Mouse (Mus musculus) C2C12 (cell line): ENCODE measurements around the gene Mgrn1. TPM values are rescaled to one million over a fixed set of nuclear protein-coding genes. Genes with fewer than 3 reads are reported as not detected.

Experiments
- H3K27me3 ChIP-seq: one replicate; pipeline ENCODE4 v1.6.1; 2011; ENCODE audit not compliant: control insufficient read depth, insufficient read depth, insufficient read length
- H3K36me3 ChIP-seq: one replicate; pipeline ENCODE4 v1.6.1; 2011; ENCODE audit not compliant: control insufficient read depth, insufficient read depth
- H3K4me3 ChIP-seq: one replicate; pipeline ENCODE4 v1.5.1; 2011; ENCODE audit warnings: mild to moderate bottlenecking, control low read depth; ENCODE audit not compliant: poor library complexity, insufficient read depth, severe bottlenecking
- H3K79me2 ChIP-seq: one replicate; pipeline ENCODE4 v1.6.1; 2011; ENCODE audit not compliant: control insufficient read depth, insufficient read depth
- H3K79me3 ChIP-seq: one replicate; pipeline ENCODE4 v1.6.1; 2011; ENCODE audit warnings: low read depth, control low read depth
- H3ac ChIP-seq: one replicate; pipeline ENCODE3; 2011; ENCODE audit warnings: low read depth; ENCODE audit not compliant: control insufficient read depth, insufficient read length
- CEBPB ChIP-seq: IDR thresholded peaks from one replicate; pipeline ENCODE4 v1.6.1; 2011; ENCODE audit warnings: low read depth, mild to moderate bottlenecking, control low read depth, moderate library complexity
- CTCF ChIP-seq: IDR thresholded peaks from one replicate; pipeline ENCODE4 v1.5.1; 2011; ENCODE audit not compliant: control insufficient read depth, insufficient read depth, insufficient read length
- FOSL1 ChIP-seq: IDR thresholded peaks from one replicate; pipeline ENCODE4 v1.8.0; 2011; ENCODE audit warnings: mild to moderate bottlenecking, low read length; ENCODE audit not compliant: poor library complexity, insufficient read depth, severe bottlenecking
- MAX ChIP-seq: IDR thresholded peaks from one replicate; pipeline ENCODE4 v1.6.1; 2011; ENCODE audit warnings: mild to moderate bottlenecking, control low read depth
- MYOD1 ChIP-seq: IDR thresholded peaks from one replicate; pipeline ENCODE4 v1.6.1; 2011; ENCODE audit warnings: low read depth; ENCODE audit not compliant: control insufficient read depth, insufficient read length
- MYOG ChIP-seq: IDR thresholded peaks from one replicate; pipeline ENCODE4 v1.6.1; 2011; ENCODE audit not compliant: control insufficient read depth, insufficient read length; ENCODE audit errors: extremely low read depth
- USF1 ChIP-seq: IDR thresholded peaks from one replicate; pipeline ENCODE4 v1.6.1; 2011; ENCODE audit warnings: low read depth, mild to moderate bottlenecking, control low read depth, moderate library complexity
- polyA plus RNA-seq: library from polyadenylated mRNA; unstranded; fragments of >200 nt; fragmentation: generic; extraction: Trizol; gene quantifications from one replicate; pipeline ENCODE4 v1.2.1, GENCODE M21; 2012; ENCODE audit warnings: missing spikeins

The Mgrn1 gene
- polyA plus RNA-seq, 1 experiment, result 50.3 TPM

GRCm38 (mm10) chr16:4863742-4864141, 22.3 kb upstream of the Mgrn1 start:
- TF ChIP-seq CTCF (no peak), MAX (no peak), MYOD1 (no peak), FOSL1 (no peak), MYOG (no peak)
- Histone ChIP-seq H3K27me3 (peaks cover 7% of the 10 kb centered on the region), H3K79me2 (no peaks in the 10 kb centered on the region), H3ac (no peak overlapping the region), H3K36me3 (no peaks in the 10 kb centered on the region), H3K79me3 (no peaks in the 10 kb centered on the region), H3K4me3 (no peak overlapping the region)

GRCm38 (mm10) chr16:4866101-4866695, 19.9 kb upstream of the Mgrn1 start:
- Histone ChIP-seq H3K36me3 (peaks cover 4% of the 10 kb centered on the region), H3K79me3 (no peaks in the 10 kb centered on the region), H3K4me3 (no peak overlapping the region), H3ac (no peak overlapping the region), H3K27me3 (peaks cover under 1% of the 10 kb centered on the region), H3K79me2 (no peaks in the 10 kb centered on the region)
- no peak for TF ChIP-seq CEBPB

- Histone ChIP-seq H3K79me3 (no peaks in the 10 kb centered on the region), H3K27me3 (no peaks in the 10 kb centered on the region), H3K4me3 (no peak overlapping the region), H3ac (no peak overlapping the region), H3K36me3 (peaks cover 9% of the 10 kb centered on the region), H3K79me2 (no peaks in the 10 kb centered on the region)
- no peak for TF ChIP-seq MYOD1
- TF ChIP-seq CEBPB, result no peak
- TF ChIP-seq CTCF, result no peak
- no peak for TF ChIP-seq MYOG
- no peak for TF ChIP-seq FOSL1
- TF ChIP-seq MAX, result no peak
- TF ChIP-seq USF1, result no peak
Measured at GRCm38 (mm10) chr16:4870490-4870889, 15.6 kb upstream of the Mgrn1 start.

- no peak overlapping the region for H3ac ChIP-seq
- peaks cover 11% of the 10 kb centered on the region for H3K79me2 ChIP-seq
- H3K79me3 ChIP-seq, result no peaks in the 10 kb centered on the region
- H3K36me3 ChIP-seq, result peaks cover 21% of the 10 kb centered on the region
- TF ChIP-seq USF1 (no peak), CTCF (no peak), MYOD1 (no peak), MAX (no peak), MYOG (no peak), FOSL1 (no peak), CEBPB (no peak)
- H3K4me3 ChIP-seq, result no peak overlapping the region
- H3K27me3 ChIP-seq, result no peaks in the 10 kb centered on the region
Measured at GRCm38 (mm10) chr16:4871926-4872325, 14.1 kb upstream of the Mgrn1 start.

GRCm38 (mm10) chr16:4875198-4876032, 10.6 kb upstream of the Mgrn1 start:
- H3ac ChIP-seq, result no peak overlapping the region
- H3K36me3 ChIP-seq, result peaks cover 18% of the 10 kb centered on the region
- H3K79me3 ChIP-seq, result peaks cover 18% of the 10 kb centered on the region
- TF ChIP-seq FOSL1, result no peak
- TF ChIP-seq MYOG, result no peak
- no peak for TF ChIP-seq MYOD1
- no peak for TF ChIP-seq MAX
- no peak for TF ChIP-seq CEBPB
- TF ChIP-seq USF1, result no peak
- no peak for TF ChIP-seq CTCF
- H3K79me2 ChIP-seq, result peaks cover 38% of the 10 kb centered on the region
- no peaks in the 10 kb centered on the region for H3K27me3 ChIP-seq
- no peak overlapping the region for H3K4me3 ChIP-seq

- H3K79me2 ChIP-seq, result peaks cover 38% of the 10 kb centered on the region
- H3K4me3 ChIP-seq, result no peak overlapping the region
- H3K27me3 ChIP-seq, result no peaks in the 10 kb centered on the region
- TF ChIP-seq MAX, result no peak
- TF ChIP-seq CEBPB, result no peak
- no peak for TF ChIP-seq MYOG
- no peak for TF ChIP-seq CTCF
- TF ChIP-seq MYOD1, result no peak
- TF ChIP-seq FOSL1, result no peak
- no peak for TF ChIP-seq USF1
- H3ac ChIP-seq, result no peak overlapping the region
- peaks cover 18% of the 10 kb centered on the region for H3K79me3 ChIP-seq
- peaks cover 18% of the 10 kb centered on the region for H3K36me3 ChIP-seq
Measured at GRCm38 (mm10) chr16:4876033-4876680, 9.9 kb upstream of the Mgrn1 start.
